Mouse (Mus musculus) CH12.LX (cell line): Measurements from ENCODE around the gene Ceacam20.
"Not testable (repeated sequence)": the region's sequence is repeated elsewhere in the genome, so short reads cannot be mapped to it uniquely, and the experiment has no call there.

Experiments used
- JUND ChIP-seq: conservative IDR thresholded peaks from 2 replicates; pipeline ENCODE4 v1.6.1; 2011; ENCODE audit warnings: low read depth, low read length, improper control_type of control experiment
- MAX ChIP-seq: IDR thresholded peaks from 2 replicates; pipeline ENCODE4 v1.6.1; 2011; ENCODE audit warnings: low read length, improper control_type of control experiment
- MAZ ChIP-seq: IDR thresholded peaks from 2 replicates; pipeline ENCODE4 v1.6.1; 2012; ENCODE audit warnings: low read depth, mild to moderate bottlenecking, inconsistent platforms, low read length, improper control_type of control experiment, moderate library complexity
- POLR2A ChIP-seq: IDR thresholded peaks from 2 replicates; pipeline ENCODE4 v1.6.1; 2011; ENCODE audit warnings: low read depth, mild to moderate bottlenecking, improper control_type of control experiment, low read length
- POLR2AphosphoS2 ChIP-seq: IDR thresholded peaks from 2 replicates; pipeline ENCODE4 v1.6.1; 2011; ENCODE audit warnings: low read depth, low read length, improper control_type of control experiment
- ZC3H11A ChIP-seq: IDR thresholded peaks from 2 replicates; pipeline ENCODE4 v1.6.1; 2012; ENCODE audit warnings: low read depth, mild to moderate bottlenecking, inconsistent platforms, low read length, improper control_type of control experiment

- TF ChIP-seq POLR2A, MAX, ZC3H11A, POLR2AphosphoS2, JUND, MAZ: not testable (repeated sequence)
Measured at GRCm38 (mm10) chr7:19996721-19997120, 31.5 kb downstream of the Ceacam20 start.
